Mouse (Mus musculus) stomach, postnatal 0 days (tissue): Measurements from ENCODE around the gene Bicral. TPM values are rescaled to one million over a fixed set of nuclear protein-coding genes. Genes with fewer than 3 reads are reported as not detected.

ENCODE experiments used
- ATAC-seq: fragments of 200-750 bp; cut with Nextera tagmentation; 2 replicates; pipeline ENCODE4 v1.8.0; 2017; ENCODE audit not compliant: low FRiP score, low TSS enrichment
- DNase-seq: peaks from one replicate; pipeline ENCODE4 v3.0.0-alpha.2; 2016; ENCODE audit warnings: low spot score
- H3K27ac ChIP-seq: fragments of 300-500 bp; sonication (generic); replicated peaks from 2 replicates; pipeline ENCODE4 v1.5.1; 2014; ENCODE audit warnings: mild to moderate bottlenecking, control low read depth
- H3K27me3 ChIP-seq: fragments of 300-500 bp; sonication (generic); 2 replicates; pipeline ENCODE4 v1.6.1; 2014; ENCODE audit warnings: low read length; ENCODE audit not compliant: control insufficient read depth, insufficient read depth
- H3K36me3 ChIP-seq: fragments of 300-500 bp; sonication (generic); 2 replicates; pipeline ENCODE4 v1.6.1; 2014; ENCODE audit warnings: low read length, mixed read lengths; ENCODE audit not compliant: control insufficient read depth, insufficient read depth
- H3K4me1 ChIP-seq: fragments of 300-500 bp; sonication (generic); replicated peaks from 2 replicates; pipeline ENCODE4 v1.6.1; 2014; ENCODE audit warnings: antibody characterized with exemption; ENCODE audit not compliant: control insufficient read depth, insufficient read depth
- H3K4me2 ChIP-seq: fragments of 300-500 bp; sonication (generic); replicated peaks from 2 replicates; pipeline ENCODE4 v1.6.1; 2014; ENCODE audit warnings: low read depth, mild to moderate bottlenecking, control low read depth, moderate library complexity
- H3K4me3 ChIP-seq: fragments of 300-500 bp; sonication (generic); 2 replicates; pipeline ENCODE4 v1.5.1; 2014; ENCODE audit warnings: low read depth, low read length, control low read depth
- H3K9ac ChIP-seq: fragments of 300-500 bp; sonication (generic); 2 replicates; pipeline ENCODE4 v1.6.1; 2014; ENCODE audit warnings: mild to moderate bottlenecking, low read length, control low read depth, mixed read lengths
- H3K9me3 ChIP-seq: fragments of 300-500 bp; sonication (generic); 2 replicates; pipeline ENCODE4 v1.6.1; 2016; ENCODE audit warnings: low read length; ENCODE audit not compliant: control insufficient read depth
- CTCF ChIP-seq: IDR thresholded peaks from 2 replicates; pipeline ENCODE4 v1.5.1; 2016; ENCODE audit warnings: antibody characterized with exemption, low read depth, mild to moderate bottlenecking, moderate library complexity
- EP300 ChIP-seq: optimal IDR thresholded peaks from 2 replicates; pipeline ENCODE3; 2016; ENCODE audit warnings: antibody characterized with exemption
- WGBS: fragments of 180-500 bp; shearing (Covaris S2); extraction: QIAGEN DNeasy Blood & Tissue Kit; methylation state at CpG from one replicate; pipeline ENCODE4 v1.1.7; 2014; 5-methylcytosine and 5-hydroxymethylcytosine counted together
- polyA plus RNA-seq: library from polyadenylated mRNA; unstranded; fragments of >200 nt; fragmentation: Nextera tagmentation; extraction: Ambion mirVana; gene quantifications from 2 replicates; pipeline ENCODE4 v1.2.1, GENCODE M21; 2015

The Bicral gene
- polyA plus RNA-seq, 1 experiment from 2014 or later = 2.3 TPM

GRCm38 (mm10) chr17:46763544-46763943 lies 94.7 kb downstream of the Bicral start, which contains the start of gene Ptcra:
Gene Ptcra (minus strand): TSS chr17:46763712.
- Histone ChIP-seq H3K9ac (no peak within 1 kb of the TSS), H3K4me2 (no peak within 1 kb of the TSS), H3K27ac (no peak within 1 kb of the TSS), H3K9me3 (no peaks in the 10 kb centered on the region), H3K4me1 (no peaks in the 10 kb centered on the region), H3K4me3 (no peak within 1 kb of the TSS), H3K27me3 (no peaks in the 10 kb centered on the region), H3K36me3 (no peaks in the 10 kb centered on the region)
- no peak for TF ChIP-seq EP300
- no peak for TF ChIP-seq CTCF
- DNase-seq (no peak), ATAC-seq (no peak; the same call in 1 of the 2 replicates)
- WGBS = 75% methylated on average over 2 of the region's 2 CpGs

- H3K4me3 ChIP-seq = no peak overlapping the region
- WGBS = 75% methylated on average over 12 of the region's 12 CpGs
- no peak overlapping the region for H3K27ac ChIP-seq
- no peaks in the 10 kb centered on the region for H3K9me3 ChIP-seq
- no peak overlapping the region for H3K4me2 ChIP-seq
- H3K9ac ChIP-seq = no peak overlapping the region
- no peak for ATAC-seq
- H3K36me3 ChIP-seq = no peaks in the 10 kb centered on the region
- DNase-seq = no peak
- no peaks in the 10 kb centered on the region for H3K4me1 ChIP-seq
- TF ChIP-seq EP300 (no peak), CTCF (no peak)
- H3K27me3 ChIP-seq = no peaks in the 10 kb centered on the region
Measured at GRCm38 (mm10) chr17:46758753-46759152, 99.5 kb downstream of the Bicral start.

- under 1% methylated on average over 53 of the region's 58 CpGs for WGBS
- TF ChIP-seq EP300 = peak; percentile 79
- no peak for TF ChIP-seq CTCF
- H3K4me3 ChIP-seq = peak within 1 kb of the TSS; percentile 80
- peak within 1 kb of the TSS; percentile 95 for H3K27ac ChIP-seq
- peak within 1 kb of the TSS; percentile 79 for H3K9ac ChIP-seq
- H3K36me3 ChIP-seq = no peaks in the 10 kb centered on the region
- peak; percentile 99 for ATAC-seq
- peak within 1 kb of the TSS; percentile 61 for H3K4me2 ChIP-seq
- peaks cover 3% of the 10 kb centered on the region for H3K4me1 ChIP-seq
- peak; percentile 99 for DNase-seq
- no peaks in the 10 kb centered on the region for H3K9me3 ChIP-seq
- no peaks in the 10 kb centered on the region for H3K27me3 ChIP-seq
Measured at GRCm38 (mm10) chr17:46751794-46752556, 106.3 kb downstream of the Bicral start, which contains the start of gene Cnpy3. Gene Cnpy3 (minus strand): TSS chr17:46752214.

GRCm38 (mm10) chr17:46751056-46751793 lies 107.1 kb downstream of the Bicral start:
- H3K9me3 ChIP-seq = no peaks in the 10 kb centered on the region
- WGBS = 16% methylated on average over 16 of the region's 16 CpGs
- peaks cover 3% of the 10 kb centered on the region for H3K4me1 ChIP-seq
- peak overlapping the region; percentile 61 for H3K4me2 ChIP-seq
- H3K36me3 ChIP-seq = 0 out of 2 replicates have a peak, but pooled peaks cover 3% of the 10 kb centered on the region
- TF ChIP-seq EP300 = no peak
- TF ChIP-seq CTCF = no peak
- DNase-seq = no peak
- peak overlapping the region; percentile 79 for H3K9ac ChIP-seq
- peak overlapping the region; percentile 95 for H3K27ac ChIP-seq
- no peak; the same call in 1 of the 2 replicates for ATAC-seq
- H3K4me3 ChIP-seq = peak overlapping the region; percentile 80
- H3K27me3 ChIP-seq = no peaks in the 10 kb centered on the region

- no peak overlapping the region for H3K4me3 ChIP-seq
- peaks cover 3% of the 10 kb centered on the region for H3K4me1 ChIP-seq
Measured at GRCm38 (mm10) chr17:46750580-46750979, 107.7 kb downstream of the Bicral start.

More at GRCm38 (mm10) chr17:46750580-46750979, 107.7 kb downstream of the Bicral start:
- Histone ChIP-seq H3K27ac (no peak overlapping the region), H3K9ac (0 out of 2 replicates have a peak overlapping the region, but pooled peaks have one; percentile 79), H3K27me3 (no peaks in the 10 kb centered on the region), H3K9me3 (no peaks in the 10 kb centered on the region), H3K4me2 (peak overlapping the region; percentile 61), H3K36me3 (0 out of 2 replicates have a peak, but pooled peaks cover 3% of the 10 kb centered on the region)
- DNase-seq (no peak), ATAC-seq (no peak)
- TF ChIP-seq EP300 (no peak), CTCF (no peak)
- 82% methylated on average over 4 of the region's 4 CpGs for WGBS
